Mouse (Mus musculus) G1E (cell line): ENCODE measurements at regions not wholly inside any gene's neighbourhood (a gene's known extent, or its start where the extent isn't known, plus 50 kb on each side); places are given as distances from the start of the nearest gene placed in this dataset.
"Not testable (repeated sequence)": the region's sequence is repeated elsewhere in the genome, so short reads cannot be mapped to it uniquely, and the experiment has no call there.

Experiments used
- ATAC-seq: 2 replicates; pipeline ENCODE4 v1.8.0; 2016; ENCODE audit warnings: mild to moderate bottlenecking; ENCODE audit not compliant: insufficient number of reproducible peaks, poor library complexity, low FRiP score, severe bottlenecking; ENCODE audit errors: extremely low read depth
- DNase-seq: peaks from one replicate; pipeline ENCODE4 v3.0.0; 2012; ENCODE audit warnings: low spot score
- H3K27me3 ChIP-seq: 2 replicates; pipeline ENCODE4 v1.6.1; 2012; ENCODE audit warnings: mild to moderate bottlenecking, low read length, inconsistent platforms; ENCODE audit not compliant: insufficient read depth
- H3K36me3 ChIP-seq: replicated peaks from 2 replicates; pipeline ENCODE3; 2012; ENCODE audit warnings: mild to moderate bottlenecking, inconsistent platforms
- H3K4me1 ChIP-seq: 2 replicates; pipeline ENCODE4 v1.6.1; 2012; ENCODE audit warnings: low read depth, low read length, inconsistent platforms, mixed read lengths; ENCODE audit not compliant: insufficient read depth
- H3K4me3 ChIP-seq: 2 replicates; pipeline ENCODE4 v1.5.1; 2012; ENCODE audit warnings: low read depth, mild to moderate bottlenecking, inconsistent platforms, low read length, moderate library complexity, mixed read lengths
- H3K9me3 ChIP-seq: replicated peaks from 2 replicates; pipeline ENCODE4 v1.6.1; 2012; ENCODE audit warnings: inconsistent platforms
- CTCF ChIP-seq: IDR thresholded peaks from 2 replicates; pipeline ENCODE4 v1.5.1; 2012; ENCODE audit warnings: low read depth, low read length, inconsistent platforms, mixed read lengths
- GATA1 ChIP-seq: IDR thresholded peaks from 2 replicates; pipeline ENCODE4 v1.6.1; 2012; ENCODE audit warnings: borderline replicate concordance, low read length, inconsistent platforms, mixed read lengths
- GATA2 ChIP-seq: IDR thresholded peaks from 2 replicates; pipeline ENCODE4 v1.6.1; 2012; ENCODE audit warnings: low read depth, low read length, inconsistent platforms, borderline replicate concordance
- POLR2AphosphoS5 ChIP-seq: IDR thresholded peaks from 2 replicates; pipeline ENCODE4 v1.6.1; 2012; ENCODE audit warnings: low read depth, low read length, inconsistent platforms; ENCODE audit not compliant: insufficient replicate concordance
- TAL1 ChIP-seq: conservative IDR thresholded peaks from 2 replicates; pipeline ENCODE4 v1.6.1; 2012; ENCODE audit warnings: low read depth, low read length, inconsistent platforms, mixed read lengths

DNA sequence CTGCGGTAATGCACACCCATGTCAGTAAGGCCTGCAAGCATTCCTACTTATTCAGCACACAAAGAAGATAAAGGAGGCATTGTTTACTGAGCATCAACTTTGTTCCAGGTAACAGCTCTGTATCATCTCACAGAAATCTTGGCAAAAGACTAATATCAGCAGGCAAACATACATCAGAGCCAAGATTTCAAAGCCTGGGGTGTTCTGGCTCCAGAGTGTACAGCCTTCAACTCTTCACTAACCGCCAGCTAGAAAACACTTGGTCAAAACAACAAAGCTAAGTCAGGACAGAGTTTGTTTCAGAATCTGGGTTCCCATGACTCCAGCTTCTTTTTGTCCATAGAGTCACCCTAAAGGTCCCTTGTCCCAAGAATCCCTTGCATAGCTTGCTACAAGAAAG, 404.6 kb upstream of the Tbl1xr1 start:
- H3K9me3 ChIP-seq = no peaks in the 10 kb centered on the region
- no peaks in the 10 kb centered on the region for H3K4me1 ChIP-seq
- TF ChIP-seq CTCF = no peak
- TF ChIP-seq TAL1 = no peak
- TF ChIP-seq POLR2AphosphoS5 = no peak
- TF ChIP-seq GATA2 = no peak
- no peak for TF ChIP-seq GATA1
- no peaks in the 10 kb centered on the region for H3K36me3 ChIP-seq
- H3K27me3 ChIP-seq = no peaks in the 10 kb centered on the region
- H3K4me3 ChIP-seq = no peak overlapping the region
- DNase-seq (no peak), ATAC-seq (no peak)

- ATAC-seq = no peak
- TF ChIP-seq CTCF (no peak), GATA2 (no peak), POLR2AphosphoS5 (no peak), GATA1 (no peak), TAL1 (no peak)
- Histone ChIP-seq H3K4me1 (no peaks in the 10 kb centered on the region), H3K4me3 (no peak overlapping the region), H3K36me3 (no peaks in the 10 kb centered on the region), H3K27me3 (no peaks in the 10 kb centered on the region), H3K9me3 (no peaks in the 10 kb centered on the region)
- no peak for DNase-seq
These were observed 404.0 kb upstream of the Tbl1xr1 start for GRCm38 (mm10) chr3:21672492-21672891.

GRCm38 (mm10) chr3:21673466-21673865, 403.0 kb upstream of the Tbl1xr1 start:
- Histone ChIP-seq H3K27me3 (no peaks in the 10 kb centered on the region), H3K9me3 (no peaks in the 10 kb centered on the region), H3K4me3 (no peak overlapping the region), H3K4me1 (no peaks in the 10 kb centered on the region), H3K36me3 (no peaks in the 10 kb centered on the region)
- TF ChIP-seq GATA2 = no peak
- no peak for TF ChIP-seq POLR2AphosphoS5
- TF ChIP-seq CTCF = no peak
- no peak for TF ChIP-seq TAL1
- no peak for TF ChIP-seq GATA1
- ATAC-seq (no peak), DNase-seq (no peak)

DNA sequence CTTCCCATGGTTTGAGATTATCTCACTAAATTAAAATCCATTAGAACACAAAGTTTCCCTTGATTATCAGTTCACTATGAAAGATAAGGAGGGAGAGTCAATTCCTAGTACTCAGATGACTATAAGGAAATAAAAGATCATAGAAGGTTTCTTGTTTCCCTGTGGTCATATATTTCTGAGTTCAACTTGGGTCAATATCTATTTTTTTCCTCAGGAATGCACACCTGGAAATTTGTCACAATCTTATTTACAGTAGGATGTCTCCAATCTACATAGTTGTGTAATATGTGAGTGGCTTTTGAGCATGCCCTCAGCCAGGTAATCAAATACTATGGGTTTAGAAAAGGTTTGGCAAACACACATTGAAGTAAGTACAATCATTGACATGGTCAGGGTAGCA, 398.2 kb upstream of the Tbl1xr1 start:
- ATAC-seq = no peak
- Histone ChIP-seq H3K36me3 (no peaks in the 10 kb centered on the region), H3K9me3 (no peaks in the 10 kb centered on the region), H3K4me1 (no peaks in the 10 kb centered on the region), H3K4me3 (no peak overlapping the region), H3K27me3 (no peaks in the 10 kb centered on the region)
- TF ChIP-seq POLR2AphosphoS5 (no peak), GATA2 (no peak)
- DNase-seq = no peak

GRCm38 (mm10) chr3:21678734-21679133, 397.7 kb upstream of the Tbl1xr1 start:
- no peak overlapping the region for H3K4me3 ChIP-seq
- no peaks in the 10 kb centered on the region for H3K4me1 ChIP-seq
- no peaks in the 10 kb centered on the region for H3K36me3 ChIP-seq
- no peak for ATAC-seq
- H3K9me3 ChIP-seq = no peaks in the 10 kb centered on the region
- H3K27me3 ChIP-seq = no peaks in the 10 kb centered on the region
- no peak for DNase-seq
- TF ChIP-seq GATA1 = no peak
- no peak for TF ChIP-seq CTCF
- TF ChIP-seq POLR2AphosphoS5 = no peak
- no peak for TF ChIP-seq GATA2
- no peak for TF ChIP-seq TAL1

- DNase-seq, H3K27me3 ChIP-seq, H3K9me3 ChIP-seq, ATAC-seq, H3K36me3 ChIP-seq, H3K4me3 ChIP-seq, H3K4me1 ChIP-seq: not testable (repeated sequence)
These were observed 378.3 kb upstream of the Tbl1xr1 start for GRCm38 (mm10) chr3:21697980-21698672.

DNA sequence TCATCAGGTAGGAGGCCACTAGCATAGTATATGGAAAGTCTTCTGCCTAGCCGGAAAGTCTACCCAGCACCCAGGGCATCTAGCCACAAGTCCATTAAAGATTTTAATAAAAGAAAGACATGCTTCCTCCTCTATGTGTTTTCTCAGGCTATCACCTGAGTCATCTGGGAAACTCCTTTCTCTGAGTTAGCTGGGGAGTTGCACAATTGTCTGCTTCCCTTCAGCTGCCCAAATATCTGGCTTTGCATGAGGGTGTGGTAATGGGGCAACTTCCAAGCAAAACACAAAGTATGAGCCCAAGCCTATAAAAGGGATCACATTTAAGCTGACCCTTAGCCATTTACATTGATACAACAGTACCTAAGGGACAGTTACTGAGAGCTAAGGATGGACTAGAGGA, 376.9 kb upstream of the Tbl1xr1 start:
- no peaks in the 10 kb centered on the region for H3K4me1 ChIP-seq
- TF ChIP-seq POLR2AphosphoS5 (no peak), TAL1 (no peak), GATA2 (no peak), GATA1 (no peak)
- DNase-seq = no peak

More for the DNA sequence above, 376.9 kb upstream of the Tbl1xr1 start:
- Histone ChIP-seq H3K4me3 (no peak overlapping the region), H3K36me3 (no peaks in the 10 kb centered on the region), H3K27me3 (no peaks in the 10 kb centered on the region), H3K9me3 (no peaks in the 10 kb centered on the region)
- no peak for ATAC-seq
